Mouse (Mus musculus) midbrain, embryonic 10.5 days (tissue): Measurements from ENCODE around the gene Atp2c2. TPM values are rescaled to one million over a fixed set of nuclear protein-coding genes. Genes with fewer than 3 reads are reported as not detected.

Experiments
- DNase-seq: peaks from one replicate; pipeline ENCODE4 v3.0.0-alpha.2; 2017; ENCODE audit warnings: low spot score
- H3K27ac ChIP-seq: fragments of 300-500 bp; sonication (generic); replicated peaks from 2 replicates; pipeline ENCODE4 v1.5.1; 2016; ENCODE audit warnings: mild to moderate bottlenecking
- H3K27me3 ChIP-seq: fragments of 300-500 bp; sonication (generic); 2 replicates; pipeline ENCODE4 v1.6.1; 2016; ENCODE audit warnings: low read depth, mild to moderate bottlenecking; ENCODE audit not compliant: poor library complexity, severe bottlenecking
- H3K36me3 ChIP-seq: fragments of 300-500 bp; sonication (generic); 2 replicates; pipeline ENCODE4 v1.6.1; 2016; ENCODE audit warnings: mild to moderate bottlenecking, moderate library complexity
- H3K4me1 ChIP-seq: fragments of 300-500 bp; sonication (generic); 2 replicates; pipeline ENCODE4 v1.6.1; 2016
- H3K4me3 ChIP-seq: fragments of 300-500 bp; sonication (generic); 2 replicates; pipeline ENCODE4 v1.5.1; 2016; ENCODE audit warnings: mild to moderate bottlenecking, moderate library complexity
- H3K9me3 ChIP-seq: fragments of 300-500 bp; sonication (generic); replicated peaks from 2 replicates; pipeline ENCODE4 v1.6.1; 2016; ENCODE audit warnings: mild to moderate bottlenecking
- WGBS: fragments of 180-500 bp; shearing (Covaris S2); methylation state at CpG from one replicate; pipeline ENCODE4 v1.1.7; 2016; 5-methylcytosine and 5-hydroxymethylcytosine counted together
- polyA plus RNA-seq: library from polyadenylated mRNA; unstranded; fragments of >200 nt; fragmentation: Nextera tagmentation; extraction: Ambion mirVana; gene quantifications from 2 replicates; pipeline ENCODE4 v1.2.1, GENCODE M21; 2016

The Atp2c2 gene
- polyA plus RNA-seq, 1 experiment from 2014 or later = 1.6 TPM

GRCm38 (mm10) chr8:119782715-119783114 lies 82.9 kb downstream of the Atp2c2 start:
- 8% methylated on average over 5 of the region's 5 CpGs for WGBS
- Histone ChIP-seq H3K36me3 (no peaks in the 10 kb centered on the region), H3K4me3 (no peak overlapping the region), H3K9me3 (no peaks in the 10 kb centered on the region), H3K4me1 (peaks cover 64% of the 10 kb centered on the region), H3K27ac (no peak overlapping the region), H3K27me3 (no peaks in the 10 kb centered on the region; the same call in 1 of the 2 replicates)
- peak; percentile 75 for DNase-seq

- Histone ChIP-seq H3K27me3 (no peaks in the 10 kb centered on the region; the same call in 1 of the 2 replicates), H3K4me1 (peaks cover 65% of the 10 kb centered on the region), H3K36me3 (no peaks in the 10 kb centered on the region), H3K4me3 (no peak overlapping the region), H3K9me3 (no peaks in the 10 kb centered on the region), H3K27ac (peak overlapping the region; percentile 68)
- 69% methylated on average over 6 of the region's 6 CpGs for WGBS
- no peak for DNase-seq
Measured at GRCm38 (mm10) chr8:119783579-119783978, 83.8 kb downstream of the Atp2c2 start.

DNA sequence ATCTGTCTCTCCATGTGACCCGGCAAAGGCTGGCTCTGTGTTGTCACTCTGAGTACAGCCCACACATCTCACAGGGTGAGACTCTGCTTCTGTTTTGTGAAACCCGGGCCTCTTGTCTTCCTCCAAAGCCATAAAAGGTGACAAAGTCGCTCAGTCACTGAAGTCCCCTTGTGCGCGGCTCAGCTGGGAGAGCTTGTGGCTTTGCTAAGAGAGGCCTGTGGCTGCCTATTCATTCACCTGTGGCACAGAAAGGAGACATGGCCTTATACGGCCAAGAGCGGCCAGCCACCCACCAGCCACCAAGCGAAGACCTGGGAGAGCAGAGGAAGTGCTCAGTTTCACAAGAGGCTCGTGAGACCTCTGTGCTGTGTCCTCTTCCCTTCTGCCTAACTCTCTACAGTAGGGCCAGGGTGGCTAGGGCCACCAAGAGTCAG lies 84.3 kb downstream of the Atp2c2 start:
- H3K36me3 ChIP-seq = no peaks in the 10 kb centered on the region
- H3K9me3 ChIP-seq = no peaks in the 10 kb centered on the region
- no peak for DNase-seq
- H3K4me3 ChIP-seq = no peak overlapping the region
- peaks cover 2% of the 10 kb centered on the region; the same call in 1 of the 2 replicates for H3K27me3 ChIP-seq
- peaks cover 65% of the 10 kb centered on the region for H3K4me1 ChIP-seq
- 53% methylated on average over 9 of the region's 9 CpGs for WGBS
- H3K27ac ChIP-seq = peak overlapping the region; percentile 68

- peaks cover 71% of the 10 kb centered on the region for H3K4me1 ChIP-seq
- DNase-seq = no peak
- H3K4me3 ChIP-seq = no peak overlapping the region
- H3K27ac ChIP-seq = peak overlapping the region; percentile 68
- no peaks in the 10 kb centered on the region for H3K9me3 ChIP-seq
- H3K36me3 ChIP-seq = no peaks in the 10 kb centered on the region
- 67% methylated on average over 7 of the region's 7 CpGs for WGBS
- H3K27me3 ChIP-seq = peaks cover 8% of the 10 kb centered on the region; the same call in 1 of the 2 replicates
Measured at GRCm38 (mm10) chr8:119784676-119785075, 84.9 kb downstream of the Atp2c2 start.

- no peak for DNase-seq
- Histone ChIP-seq H3K9me3 (no peaks in the 10 kb centered on the region), H3K4me3 (no peak overlapping the region), H3K27ac (peak overlapping the region; percentile 73), H3K4me1 (peaks cover 80% of the 10 kb centered on the region), H3K27me3 (peaks cover 9% of the 10 kb centered on the region; the same call in 1 of the 2 replicates), H3K36me3 (no peaks in the 10 kb centered on the region)
- 57% methylated on average over 18 of the region's 18 CpGs for WGBS
Measured at GRCm38 (mm10) chr8:119785764-119786405, 86.1 kb downstream of the Atp2c2 start.

GRCm38 (mm10) chr8:119786871-119787270 lies 87.1 kb downstream of the Atp2c2 start:
- Histone ChIP-seq H3K27me3 (peaks cover 9% of the 10 kb centered on the region; the same call in 1 of the 2 replicates), H3K4me1 (peaks cover 87% of the 10 kb centered on the region), H3K4me3 (no peak overlapping the region), H3K36me3 (no peaks in the 10 kb centered on the region), H3K27ac (peak overlapping the region; percentile 73; the same call in 1 of the 2 replicates), H3K9me3 (no peaks in the 10 kb centered on the region)
- WGBS = 90% methylated on average over 3 of the region's 3 CpGs
- no peak for DNase-seq

DNA sequence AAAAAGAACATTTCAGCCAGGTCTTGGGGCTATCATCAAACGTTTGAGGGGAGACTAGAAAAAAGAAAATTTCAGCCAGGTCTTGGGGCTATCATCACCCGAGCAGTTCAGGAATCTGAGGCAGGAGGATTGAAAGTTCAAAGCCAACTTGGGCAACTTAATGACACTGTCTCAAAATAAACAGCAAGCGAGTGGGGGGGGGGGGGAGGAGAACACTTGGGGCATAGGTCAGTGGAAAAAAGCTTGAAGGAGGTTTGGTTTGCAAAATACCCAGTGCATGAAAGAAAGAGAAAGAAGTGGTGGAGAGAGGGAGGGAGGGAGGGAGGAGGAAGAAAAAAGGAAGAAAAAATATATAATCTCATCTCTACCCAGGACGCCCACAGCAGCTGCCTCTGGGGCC lies 87.5 kb downstream of the Atp2c2 start:
- Histone ChIP-seq H3K4me1 (peaks cover 92% of the 10 kb centered on the region), H3K27me3 (peaks cover 9% of the 10 kb centered on the region; the same call in 1 of the 2 replicates), H3K4me3 (no peak overlapping the region), H3K9me3 (no peaks in the 10 kb centered on the region), H3K27ac (0 out of 2 replicates have a peak overlapping the region, but pooled peaks have one; percentile 73), H3K36me3 (no peaks in the 10 kb centered on the region)
- WGBS = 61% methylated on average over 4 of the region's 4 CpGs
- DNase-seq = no peak

- WGBS = 76% methylated on average over 9 of the region's 9 CpGs
- H3K4me1 ChIP-seq = peaks cover 99% of the 10 kb centered on the region
- H3K36me3 ChIP-seq = no peaks in the 10 kb centered on the region
Measured at GRCm38 (mm10) chr8:119788607-119789381, 89.0 kb downstream of the Atp2c2 start.

DNA sequence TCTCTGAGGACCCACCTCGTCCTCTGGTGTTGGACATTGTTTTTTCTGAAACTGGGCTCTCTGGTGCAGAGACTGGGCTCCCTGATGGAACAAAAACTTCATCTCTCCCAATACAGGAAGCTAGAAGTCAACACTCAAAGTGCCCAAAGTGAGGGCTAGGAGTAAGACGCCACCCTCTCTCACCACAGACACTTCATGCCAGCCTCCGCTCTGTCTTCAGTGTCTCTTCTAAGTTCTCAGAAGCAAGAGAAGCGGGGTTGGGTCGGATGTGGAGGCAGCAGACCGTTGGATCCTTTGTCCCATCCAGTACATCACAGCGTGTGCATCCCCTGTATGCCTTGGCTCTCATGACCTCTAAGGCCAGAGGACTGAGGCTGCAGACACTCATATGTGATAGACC lies 89.8 kb downstream of the Atp2c2 start:
- WGBS = 74% methylated on average over 7 of the region's 7 CpGs
- H3K36me3 ChIP-seq = no peaks in the 10 kb centered on the region
- 0 out of 2 replicates have a peak, but pooled peaks cover 9% of the 10 kb centered on the region for H3K27me3 ChIP-seq
- H3K4me3 ChIP-seq = no peak overlapping the region
- no peak for DNase-seq
- peaks cover 99% of the 10 kb centered on the region for H3K4me1 ChIP-seq
- H3K9me3 ChIP-seq = no peaks in the 10 kb centered on the region
- H3K27ac ChIP-seq = peak overlapping the region; percentile 65

More at GRCm38 (mm10) chr8:119788607-119789381, 89.0 kb downstream of the Atp2c2 start:
- H3K27ac ChIP-seq = peak overlapping the region; percentile 65
- H3K4me3 ChIP-seq = no peak overlapping the region
- no peak for DNase-seq
- H3K9me3 ChIP-seq = no peaks in the 10 kb centered on the region
- H3K27me3 ChIP-seq = peaks cover 9% of the 10 kb centered on the region; the same call in 1 of the 2 replicates

- peak overlapping the region; percentile 3; the same call in 1 of the 2 replicates for H3K4me3 ChIP-seq
Measured at GRCm38 (mm10) chr8:119791804-119792704, 92.2 kb downstream of the Atp2c2 start.

DNA sequence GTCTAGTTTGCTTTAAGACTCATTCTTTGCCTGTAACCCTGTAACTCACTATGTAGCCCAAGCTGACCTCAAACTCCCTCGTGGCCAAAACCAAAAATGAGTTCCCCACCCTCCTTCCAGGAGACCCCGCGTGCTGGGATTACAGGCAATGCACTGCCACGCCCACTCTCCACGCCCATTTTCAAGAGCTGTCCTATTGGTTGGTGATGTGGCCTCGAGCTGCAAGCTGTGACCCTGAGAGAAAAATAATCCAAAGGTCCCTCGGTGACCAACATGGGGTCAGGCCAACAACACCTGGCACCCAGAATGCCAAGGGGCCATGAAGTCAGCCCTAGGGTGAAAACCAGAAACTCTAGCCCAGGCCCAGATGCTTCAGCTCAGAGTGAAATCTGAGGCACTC lies 94.9 kb downstream of the Atp2c2 start:
- Histone ChIP-seq H3K4me3 (no peak overlapping the region), H3K27ac (peak overlapping the region; percentile 50; the same call in 1 of the 2 replicates), H3K9me3 (no peaks in the 10 kb centered on the region), H3K36me3 (no peaks in the 10 kb centered on the region), H3K27me3 (0 out of 2 replicates have a peak, but pooled peaks cover 1% of the 10 kb centered on the region), H3K4me1 (peaks cover 86% of the 10 kb centered on the region)
- 51% methylated on average over 7 of the region's 7 CpGs for WGBS
- no peak for DNase-seq

More at GRCm38 (mm10) chr8:119791804-119792704, 92.2 kb downstream of the Atp2c2 start:
- Histone ChIP-seq H3K27ac (peak overlapping the region; percentile 89), H3K27me3 (0 out of 2 replicates have a peak, but pooled peaks cover 9% of the 10 kb centered on the region), H3K36me3 (no peaks in the 10 kb centered on the region), H3K9me3 (no peaks in the 10 kb centered on the region), H3K4me1 (peaks cover 89% of the 10 kb centered on the region)
- 5% methylated on average over 16 of the region's 16 CpGs for WGBS
- DNase-seq = peak; percentile 93

- H3K27me3 ChIP-seq = no peaks in the 10 kb centered on the region
- H3K4me1 ChIP-seq = peaks cover 86% of the 10 kb centered on the region
- no peak for DNase-seq
- 84% methylated on average over 3 of the region's 3 CpGs for WGBS
- H3K36me3 ChIP-seq = no peaks in the 10 kb centered on the region
- no peak overlapping the region for H3K4me3 ChIP-seq
- H3K27ac ChIP-seq = no peak overlapping the region
- H3K9me3 ChIP-seq = no peaks in the 10 kb centered on the region
Measured at GRCm38 (mm10) chr8:119795651-119796050, 95.8 kb downstream of the Atp2c2 start.
